Mouse (Mus musculus) spleen, postnatal 10 days (tissue): ENCODE data around the gene Acsf3.

Experiments
- DNase-seq, 2 experiments: peaks; one replicate each; pipeline ENCODE4 v3.0.0; 2021 to 2022; ENCODE audit warnings: low spot score in 2 of 2

Acsf3 gene

GRCm38 (mm10) chr8:122775285-122776155, at the start of gene Acsf3:
TSS of gene Acsf3 (plus strand) at chr8:122775486.
- peak; percentile 66 to 73 for DNase-seq

- DNase-seq, result no peak
These were observed 48.5 kb upstream of the Acsf3 start for GRCm38 (mm10) chr8:122726789-122727188.

DNA sequence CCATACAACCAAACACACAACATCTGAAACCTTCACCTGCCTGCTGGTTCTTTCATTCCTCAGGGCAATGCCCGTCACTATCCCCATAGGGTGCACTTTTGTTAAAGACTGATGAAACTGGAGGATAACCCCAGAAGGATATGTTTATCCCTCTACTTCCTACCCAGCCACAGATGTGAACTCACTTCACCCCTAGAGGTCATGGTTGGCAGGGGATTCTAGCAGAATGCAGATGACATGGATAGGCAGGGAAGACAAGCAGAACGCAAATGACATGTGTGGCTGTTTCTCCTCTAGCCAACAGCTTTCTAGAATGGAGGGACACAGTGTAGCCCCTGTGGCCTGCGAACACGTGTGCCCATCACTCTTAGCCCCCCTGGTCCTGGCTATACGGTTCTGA, 47.9 kb upstream of the Acsf3 start:
- DNase-seq, result no peak

GRCm38 (mm10) chr8:122728630-122729029, 46.7 kb upstream of the Acsf3 start:
- DNase-seq, result no peak

DNA sequence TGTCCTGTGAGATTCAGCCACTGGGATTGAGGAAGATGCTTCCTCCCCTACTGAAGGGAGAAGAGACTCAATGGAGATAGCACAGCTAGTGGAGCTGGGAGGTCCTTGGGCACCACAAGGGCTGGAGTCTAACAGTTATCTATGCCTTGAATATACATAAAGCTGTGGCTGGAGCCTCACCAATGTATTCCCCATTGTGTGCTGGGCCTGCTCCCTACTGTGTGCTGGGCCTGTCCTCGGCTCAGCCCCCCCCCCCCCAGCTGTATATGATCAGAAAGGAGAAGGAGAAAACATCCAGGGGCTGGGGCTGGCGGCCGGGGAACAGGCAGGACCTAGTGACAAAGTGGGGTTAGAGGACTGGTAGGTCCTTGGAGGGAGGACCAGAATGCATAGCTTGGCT, 40.2 kb upstream of the Acsf3 start:
- no peak for DNase-seq

DNA sequence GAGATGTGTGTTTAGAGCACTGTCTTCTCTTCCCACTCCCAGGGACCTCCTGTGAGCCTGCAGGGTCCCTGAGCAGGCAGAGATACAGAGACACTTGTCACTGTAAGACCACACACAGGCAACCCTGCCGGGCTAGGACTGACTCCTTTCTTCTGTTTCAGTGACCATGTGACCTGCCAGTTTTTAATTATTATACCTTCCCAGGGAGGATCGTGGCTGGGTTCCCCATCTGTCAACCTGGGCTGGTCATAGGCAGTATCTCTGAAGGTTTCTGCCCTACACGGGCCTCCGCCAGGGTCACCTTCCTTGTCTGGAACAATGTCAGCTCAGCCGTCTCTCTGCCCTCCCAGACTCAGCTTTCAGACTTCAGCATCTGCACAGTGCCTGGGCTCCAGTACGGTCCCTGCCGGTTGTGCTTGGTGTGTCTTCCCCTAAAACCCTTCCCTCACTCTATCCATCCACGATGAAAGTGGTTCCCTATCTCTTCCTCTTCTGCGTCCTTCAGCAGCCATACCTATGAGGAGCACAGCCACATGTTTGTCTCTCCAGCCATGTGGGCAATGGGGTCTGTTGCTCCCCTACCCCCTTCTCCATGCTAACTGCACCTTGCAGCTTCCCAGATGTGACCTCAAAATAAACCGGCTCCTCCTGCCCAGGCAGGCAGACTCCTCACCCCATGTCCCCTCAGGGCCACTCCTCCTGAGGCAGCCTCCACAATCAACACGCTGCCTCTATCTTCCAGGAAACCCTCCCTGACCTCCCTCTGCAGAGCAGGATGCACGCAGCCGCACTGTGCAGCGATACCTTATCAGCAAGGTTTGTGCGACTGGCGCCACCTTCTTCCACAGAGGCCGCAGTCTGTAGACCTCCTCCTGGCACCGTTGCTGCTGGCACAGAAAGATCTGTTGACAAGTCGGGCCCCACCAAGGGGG, 39.5 kb upstream of the Acsf3 start:
- DNase-seq, result no peak

DNA sequence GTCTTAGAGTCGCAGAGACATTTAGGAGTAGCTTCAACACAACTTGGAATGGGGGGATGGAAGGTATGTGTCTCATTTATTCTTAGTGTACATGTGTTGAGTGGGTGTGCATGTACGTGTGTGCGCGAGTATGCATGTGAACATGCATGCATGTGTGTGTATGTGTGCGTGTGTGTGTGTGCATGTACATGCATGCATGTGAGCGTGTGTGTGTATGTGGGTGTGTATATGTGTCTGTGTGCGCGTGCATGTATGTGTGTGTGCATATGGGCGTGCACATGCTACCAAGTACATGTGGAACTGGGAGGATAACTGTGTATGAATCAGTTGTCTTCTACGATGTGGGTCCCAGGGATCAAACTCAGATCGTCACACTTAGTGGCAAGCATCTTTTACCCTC, 38.7 kb upstream of the Acsf3 start:
- no peak for DNase-seq

DNA sequence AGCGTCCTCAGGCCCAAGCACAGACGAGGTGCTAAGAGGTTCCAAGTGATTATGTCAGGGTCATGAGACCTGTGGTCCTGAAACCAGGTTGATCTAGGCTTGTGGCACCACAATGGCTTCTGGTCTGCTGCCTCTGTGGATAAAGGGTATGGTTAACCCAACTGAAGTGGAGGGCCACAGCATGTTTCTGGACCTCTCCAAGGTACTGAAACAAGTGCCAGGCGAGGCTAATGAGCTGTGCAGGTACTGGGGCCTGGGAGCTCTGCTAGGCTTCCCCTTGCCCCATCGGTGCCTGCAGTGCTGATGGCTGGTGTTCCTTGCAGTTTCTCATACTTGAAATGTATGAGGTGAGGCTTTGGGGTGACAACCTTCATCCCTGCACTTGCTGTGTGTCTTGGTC, 38.2 kb upstream of the Acsf3 start:
- peak in 1 of 2 experiments; percentile 57 for DNase-seq

GRCm38 (mm10) chr8:122737886-122738285, 37.4 kb upstream of the Acsf3 start:
- no peak for DNase-seq

DNA sequence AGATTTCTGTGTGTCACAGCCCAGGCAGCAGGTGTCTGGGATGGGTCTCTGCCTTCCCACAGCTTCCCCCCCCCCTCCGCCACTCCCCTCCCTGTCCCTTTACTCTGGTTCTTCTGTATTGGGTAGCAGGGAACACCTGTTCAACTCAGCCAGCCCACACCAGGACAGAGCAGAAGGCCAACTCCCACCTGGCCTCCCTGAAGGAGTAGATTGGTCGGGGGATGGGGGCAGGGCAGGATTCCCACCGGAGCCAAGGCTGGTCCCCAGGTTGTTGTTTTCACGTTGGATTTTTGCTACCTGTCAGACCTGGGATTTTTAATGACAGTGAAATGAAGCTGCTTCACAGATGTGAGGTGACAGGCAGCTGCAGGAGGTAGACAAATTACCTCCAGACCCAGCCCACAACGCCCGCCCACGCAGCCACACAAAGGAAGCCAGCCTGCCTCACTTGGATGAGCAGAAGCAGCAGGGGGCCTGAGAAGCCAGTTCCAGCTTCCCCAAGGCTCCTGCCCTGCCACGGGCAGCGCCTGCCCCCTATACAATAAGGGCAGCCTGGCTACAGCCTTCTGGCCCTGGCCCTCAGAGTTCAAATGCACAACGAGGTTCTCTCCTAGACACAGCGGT, 36.1 kb upstream of the Acsf3 start:
- DNase-seq, result peak; percentile 48 to 87

GRCm38 (mm10) chr8:122742471-122742870, 32.8 kb upstream of the Acsf3 start:
- DNase-seq, result no peak

DNA sequence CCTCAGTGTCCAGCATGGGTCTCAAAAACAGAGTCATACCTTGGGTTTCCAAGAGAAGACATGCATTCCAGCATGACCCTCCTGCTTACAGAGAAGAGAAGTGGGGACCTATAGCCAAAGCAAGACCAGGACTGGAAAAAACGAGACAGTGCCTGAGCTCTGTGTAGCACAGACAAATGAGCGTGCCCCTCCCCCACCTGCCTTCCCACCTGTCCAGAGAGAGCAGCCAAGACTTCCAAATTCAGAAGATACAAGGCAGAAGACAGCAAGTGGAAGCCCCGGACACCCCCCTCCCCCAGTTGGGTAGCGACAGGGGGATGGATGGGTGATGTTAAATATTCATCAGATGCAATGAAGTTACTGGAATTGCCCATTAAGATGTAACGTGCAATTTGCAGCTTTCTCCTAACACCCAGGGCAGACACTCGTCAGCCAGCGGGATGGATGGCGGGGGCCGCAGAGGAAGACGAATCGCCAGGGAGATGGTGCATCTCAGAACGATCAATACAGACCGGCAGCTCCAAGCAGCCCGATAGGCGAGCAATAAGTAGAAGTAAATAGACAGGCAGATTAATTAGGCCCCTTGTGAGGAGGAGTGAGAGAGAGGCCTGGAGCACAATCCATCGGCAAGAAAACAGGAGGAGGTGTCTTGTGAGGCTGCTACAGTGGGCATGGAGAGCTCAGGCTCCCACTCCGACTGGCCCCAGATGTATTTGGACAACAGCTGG, 30.1 kb upstream of the Acsf3 start:
- no peak for DNase-seq

DNA sequence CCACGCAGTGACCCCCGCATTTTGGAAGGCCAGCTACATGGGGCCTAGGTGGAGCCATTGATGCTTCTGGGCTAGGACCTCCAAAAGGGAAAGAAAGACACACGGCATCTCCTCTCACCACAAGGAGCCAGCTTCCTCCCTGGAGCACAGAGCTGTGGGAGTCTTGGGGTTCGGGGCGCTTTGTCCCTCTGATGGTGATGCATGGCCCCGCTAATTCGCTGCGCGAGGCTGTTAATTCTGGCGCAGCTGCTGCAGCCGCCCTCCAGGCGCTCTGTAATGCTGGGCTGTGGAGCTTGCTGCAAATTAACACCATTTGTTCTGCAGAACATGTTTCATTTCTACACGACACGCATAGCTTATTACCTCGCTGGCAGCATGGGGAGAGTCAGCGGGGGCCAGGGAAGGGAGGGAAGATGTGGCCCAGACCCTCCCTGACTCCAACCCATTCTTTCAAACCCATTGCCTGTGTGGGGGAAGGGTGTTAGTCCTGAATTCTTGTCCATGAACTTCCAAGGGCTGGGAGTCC, 29.5 kb upstream of the Acsf3 start:
- DNase-seq, result no peak

- DNase-seq, result no peak
These were observed 28.8 kb upstream of the Acsf3 start for GRCm38 (mm10) chr8:122746439-122746838.

DNA sequence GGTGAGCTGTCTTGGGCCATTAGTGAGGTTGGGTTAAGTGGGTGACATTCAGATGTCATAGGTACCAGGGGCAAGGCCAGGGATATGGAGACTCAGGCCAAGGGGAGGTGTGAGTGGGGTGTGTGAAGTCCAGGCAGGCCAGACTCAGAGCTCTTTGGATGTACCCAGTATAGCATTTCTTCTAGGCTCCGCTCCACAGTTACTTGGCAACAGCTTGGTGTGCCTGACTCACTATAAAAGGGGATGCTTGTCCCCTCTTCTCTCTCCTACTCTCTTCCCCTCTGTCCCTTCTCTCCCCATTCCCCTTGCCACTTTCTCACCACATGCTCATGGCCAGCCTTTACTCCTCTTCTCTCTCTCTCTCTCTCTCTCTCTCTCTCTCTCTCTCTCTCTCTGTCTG, 27.5 kb upstream of the Acsf3 start:
- no peak for DNase-seq

GRCm38 (mm10) chr8:122749333-122749958, 25.8 kb upstream of the Acsf3 start:
- no peak for DNase-seq

- no peak for DNase-seq
These were observed 23.9 kb upstream of the Acsf3 start for GRCm38 (mm10) chr8:122751342-122751741.

DNA sequence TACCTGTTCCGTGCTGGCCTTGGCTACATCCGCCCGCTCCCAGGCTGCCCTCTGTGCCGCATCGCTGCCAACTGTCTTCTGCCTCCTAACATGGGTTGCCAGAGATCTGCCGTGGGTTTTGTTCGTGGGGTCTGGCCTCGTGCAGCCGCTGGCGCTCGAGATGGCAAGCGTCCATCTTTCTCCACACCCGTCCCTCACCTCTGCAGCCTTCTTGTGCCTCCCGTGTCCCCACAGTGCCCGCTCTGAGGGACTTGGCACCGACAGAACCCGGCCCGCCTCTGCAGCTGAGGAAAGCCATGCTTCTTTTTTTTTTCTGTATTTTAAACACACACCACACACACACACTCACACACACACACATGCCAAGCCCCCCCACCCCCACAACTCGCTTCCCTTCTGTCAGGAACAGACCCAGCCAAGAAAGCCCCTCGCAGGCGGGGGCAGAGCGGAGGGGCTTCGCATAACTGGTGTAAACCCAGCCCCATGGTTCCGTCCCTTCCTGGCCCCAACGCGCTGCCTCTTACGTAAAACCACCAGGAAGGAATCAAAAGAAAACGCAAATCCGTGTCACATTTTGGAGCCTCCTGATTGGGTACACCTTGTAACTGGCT, 23.1 kb upstream of the Acsf3 start:
- no peak for DNase-seq

DNA sequence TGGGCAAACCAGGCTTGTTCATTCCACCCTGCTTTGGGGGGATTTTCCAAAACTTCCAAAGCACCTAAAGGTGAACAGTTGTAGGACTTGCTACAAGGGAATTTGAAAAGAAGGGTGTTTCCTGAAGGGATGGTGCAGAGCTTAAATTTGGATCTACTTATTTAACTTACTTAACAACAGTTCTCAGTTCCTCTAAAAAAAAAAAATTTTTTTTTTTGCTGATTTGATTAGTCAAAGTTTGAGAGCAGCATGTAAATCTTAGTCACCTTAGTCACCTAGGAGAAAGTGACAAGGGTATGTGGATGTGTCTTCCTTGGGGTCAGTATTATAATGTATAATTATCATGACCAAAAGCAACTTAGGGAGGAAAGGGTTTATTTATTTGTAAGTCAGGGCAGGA, 16.7 kb upstream of the Acsf3 start:
- no peak for DNase-seq

- peak in 1 of 2 experiments; percentile 44 for DNase-seq
These were observed 15.2 kb upstream of the Acsf3 start for GRCm38 (mm10) chr8:122760116-122760515.
